Mouse (Mus musculus): Measurements from ENCODE around the gene Srl. TPM values are rescaled to one million over a fixed set of nuclear protein-coding genes. Genes with fewer than 3 reads are reported as not detected.

Srl gene
- total and polyA plus RNA-seq, 3 experiments = 44.6 to 88.8 (median 71.3) TPM

- TF ChIP-seq ZMIZ1 (IDR thresholded peaks at IDR 0.05; ENCODE audit: low read depth, low read length) = no peak
- no peak for TF ChIP-seq CHD2 (IDR thresholded peaks at IDR 0.05; ENCODE audit: low read length)
- TF ChIP-seq RAD21 (IDR thresholded peaks at IDR 0.05; ENCODE audit: low read depth, low read length) = no peak
- no peak for TF ChIP-seq POLR2AphosphoS2 (IDR thresholded peaks at IDR 0.05; ENCODE audit: low read depth, low read length)
Measured at GRCm38 (mm10) chr16:4446395-4446794, 95.2 kb downstream of the Srl start (continued).

DNA sequence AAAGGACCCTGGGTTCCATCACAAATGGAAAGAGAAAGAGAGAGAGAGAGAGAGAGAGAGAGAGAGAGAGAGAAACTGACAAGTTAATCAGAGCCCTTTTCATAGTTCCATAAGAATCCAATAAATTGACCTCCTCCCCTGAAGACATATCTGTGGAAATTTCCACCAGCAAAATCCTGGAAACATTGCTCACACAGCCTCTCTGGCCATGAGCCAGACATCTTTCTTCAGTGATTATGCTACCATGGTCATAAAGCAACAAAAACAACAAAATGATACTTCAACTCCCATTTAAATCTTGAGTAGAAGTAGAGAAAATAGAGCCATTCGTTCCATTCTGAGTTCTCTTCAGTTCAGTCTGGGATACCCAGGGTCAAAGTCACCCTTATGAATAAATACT is 97.2 kb downstream of the Srl start:
- Histone ChIP-seq H3K9me3 (replicated peaks; ENCODE audit: low read length) (no peaks in the 10 kb centered on the region), H3K9ac (ENCODE audit: insufficient read depth, low read depth) (no peak overlapping the region), H3K36me3 (replicated peaks in 1 of 2; ENCODE audit: control insufficient read depth in 1 of 2, insufficient read depth in 1 of 2, low read length in 1 of 2) (no peaks in the 10 kb centered on the region), H3K27me3 (replicated peaks) (no peaks in the 10 kb centered on the region), H3K4me1 (ENCODE audit: control insufficient read depth in 1 of 2, insufficient read depth in 2 of 2) (peaks cover 0 to 2% of the 10 kb centered on the region in 2 experiments; a peak in 1 of 4 replicates), H3K4me2 (ENCODE audit: insufficient read depth, low read depth, poor library complexity, severe bottlenecking) (no peak overlapping the region), H3K79me2 (replicated peaks; ENCODE audit: control insufficient read depth, extremely low read depth, insufficient read depth, poor library complexity, severe bottlenecking) (no peaks in the 10 kb centered on the region), H3K4me3 (replicated peaks in 1 of 3; ENCODE audit: low read depth in 2 of 3, low read length in 2 of 3, poor library complexity in 1 of 3) (no peak overlapping the region), H3K27ac (ENCODE audit: insufficient read depth, low read depth) (no peak overlapping the region)
- dilution Hi-C loops (cut with MboI; ENCODE audit: extremely low pct_ligation_motif_present, extremely low pct_unique_long_range_greater_than_20kb, low sequenced_read_pairs) = no loop called here
- no peak for DNase-seq (ENCODE audit: extremely low read depth)
- no peak for TF ChIP-seq ZNF384 (IDR thresholded peaks at IDR 0.05; ENCODE audit: low read depth, low read length)
- in situ Hi-C loops (cut with MboI; ENCODE audit: low pct_ligation_motif_present, low pct_unique_long_range_greater_than_20kb, low sequenced_read_pairs) = no loop called here

DNA sequence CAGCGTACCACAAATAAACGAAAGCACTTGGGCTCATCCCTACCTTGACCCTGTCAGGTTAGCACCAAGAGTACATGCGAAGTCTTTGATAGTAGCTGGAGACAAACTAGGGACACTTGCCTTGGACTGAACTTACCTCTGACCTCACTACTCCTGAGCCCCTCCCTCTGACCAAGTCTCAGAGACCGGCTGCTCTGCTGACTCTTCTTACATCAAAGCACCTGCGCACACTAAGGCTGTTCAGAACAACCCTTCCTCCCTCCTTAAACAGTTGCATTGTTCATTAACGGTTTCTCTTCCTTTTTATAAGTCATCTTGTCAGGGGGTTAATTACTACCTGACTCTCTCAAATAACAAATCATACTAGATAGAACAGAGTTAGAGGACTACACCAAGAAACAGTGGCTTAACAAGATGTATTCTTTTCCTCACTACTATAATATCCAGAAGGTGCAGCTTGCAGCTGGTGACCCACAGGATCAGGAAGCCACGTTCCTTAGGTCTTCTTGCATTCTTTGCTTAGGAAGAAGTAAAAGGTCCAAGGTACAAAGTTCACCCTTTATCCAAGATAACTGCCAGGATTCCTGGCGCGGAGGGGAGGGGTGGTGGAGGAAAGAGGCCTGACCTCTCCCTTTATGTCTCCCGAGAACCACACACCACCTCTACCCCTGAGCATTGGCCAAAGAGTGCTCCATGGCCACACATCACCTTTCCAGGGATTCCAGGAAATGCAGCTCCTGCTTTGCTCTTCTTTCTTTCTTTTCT is 102.1 kb downstream of the Srl start:
- Histone ChIP-seq H3K4me3 (replicated peaks in 1 of 3; ENCODE audit: low read depth in 2 of 3, low read length in 2 of 3, poor library complexity in 1 of 3) (no peak overlapping the region), H3K27ac (ENCODE audit: insufficient read depth, low read depth) (no peak overlapping the region), H3K4me1 (ENCODE audit: control insufficient read depth in 1 of 2, insufficient read depth in 2 of 2) (no peaks in the 10 kb centered on the region), H3K36me3 (replicated peaks in 1 of 2; ENCODE audit: control insufficient read depth in 1 of 2, insufficient read depth in 1 of 2, low read length in 1 of 2) (no peaks in the 10 kb centered on the region), H3K27me3 (replicated peaks) (no peaks in the 10 kb centered on the region), H3K4me2 (ENCODE audit: insufficient read depth, low read depth, poor library complexity, severe bottlenecking) (no peak overlapping the region), H3K9ac (ENCODE audit: insufficient read depth, low read depth) (no peak overlapping the region), H3K79me2 (replicated peaks; ENCODE audit: control insufficient read depth, extremely low read depth, insufficient read depth, poor library complexity, severe bottlenecking) (no peaks in the 10 kb centered on the region), H3K9me3 (replicated peaks; ENCODE audit: low read length) (no peaks in the 10 kb centered on the region)
- dilution Hi-C loops (cut with MboI; ENCODE audit: extremely low pct_ligation_motif_present, extremely low pct_unique_long_range_greater_than_20kb, low sequenced_read_pairs) (no loop called here), in situ Hi-C loops (cut with MboI; ENCODE audit: low pct_ligation_motif_present, low pct_unique_long_range_greater_than_20kb, low sequenced_read_pairs) (no loop called here)
- TF ChIP-seq JUND (conservative IDR thresholded peaks at IDR 0.05; ENCODE audit: low read depth, low read length) (no peak), PAX5 (IDR thresholded peaks at IDR 0.05; ENCODE audit: low read length) (no peak), ZNF384 (IDR thresholded peaks at IDR 0.05; ENCODE audit: low read depth, low read length) (no peak), NRF1 (IDR thresholded peaks at IDR 0.05; ENCODE audit: low read depth, low read length) (no peak), USF2 (conservative IDR thresholded peaks at IDR 0.05; ENCODE audit: low read depth, low read length) (no peak), TCF12 (IDR thresholded peaks at IDR 0.05; ENCODE audit: low read depth, low read length) (no peak), JUN (IDR thresholded peaks at IDR 0.05; ENCODE audit: insufficient read depth, low read depth, low read length) (no peak), MAX (IDR thresholded peaks at IDR 0.05; ENCODE audit: low read length) (no peak), EP300 (IDR thresholded peaks at IDR 0.05; ENCODE audit: low read length) (no peak), MAZ (IDR thresholded peaks at IDR 0.05; ENCODE audit: low read depth, low read length) (no peak), IRF4 (IDR thresholded peaks at IDR 0.05; ENCODE audit: low read depth, low read length) (no peak), ZKSCAN1 (IDR thresholded peaks at IDR 0.05; ENCODE audit: borderline replicate concordance, low read depth, low read length) (no peak), MXI1 (IDR thresholded peaks at IDR 0.05; ENCODE audit: low read depth, low read length) (no peak), E2F4 (IDR thresholded peaks at IDR 0.05; ENCODE audit: insufficient replicate concordance, low read depth, low read length) (no peak)
- DNase-seq (ENCODE audit: extremely low read depth) = no peak
